Mouse (Mus musculus): ENCODE results near the gene Hnf4a. TPM values are rescaled to one million over a fixed set of nuclear protein-coding genes. Genes with fewer than 3 reads are reported as not detected.
A peak's percentile ranks its signal among the peaks of the same experiment; 100 is the strongest.

The Hnf4a gene
- polyA plus RNA-seq, 1 experiment from 2014 or later: 27.5 TPM

GRCm38 (mm10) chr2:163481539-163482029, 25.0 kb upstream of the Hnf4a start:
- H3K9ac ChIP-seq (replicated peaks): no peak overlapping the region
- peak; percentile 41 for DNase-seq
- H3K36me3 ChIP-seq (replicated peaks; ENCODE audit: insufficient read depth, low read length): no peaks in the 10 kb centered on the region
- no peak overlapping the region for H3K27ac ChIP-seq (ENCODE audit: low read depth)
- peak; percentile 43 for TF ChIP-seq CTCF (IDR thresholded peaks at IDR 0.05; ENCODE audit: low read depth)
- no peak for TF ChIP-seq EP300 (IDR thresholded peaks at IDR 0.05; ENCODE audit: low read depth)
- WGBS (ENCODE audit: insufficient replicate concordance): 5% methylated on average over 21 of the region's 21 CpGs
- H3K4me1 ChIP-seq (ENCODE audit: insufficient read depth): no peaks in the 10 kb centered on the region; the same call in 1 of the 2 replicates
- no peak overlapping the region for H3K4me3 ChIP-seq (ENCODE audit: low read depth, low read length)
- H3K27me3 ChIP-seq (ENCODE audit: insufficient read depth, low read length): peaks cover 9% of the 10 kb centered on the region
- H3K4me2 ChIP-seq (ENCODE audit: low read depth, low read length): peak overlapping the region; percentile 29; the same call in 1 of the 2 replicates
- no peaks in the 10 kb centered on the region for H3K9me3 ChIP-seq (ENCODE audit: low read length)
- ATAC-seq: peak; percentile 55; the same call in 1 of the 2 replicates

GRCm38 (mm10) chr2:163487360-163487759, 19.2 kb upstream of the Hnf4a start:
- DNase-seq: no peak
- Histone ChIP-seq H3K36me3 (replicated peaks; ENCODE audit: insufficient read depth, low read length) (no peaks in the 10 kb centered on the region), H3K4me3 (ENCODE audit: low read depth, low read length) (no peak overlapping the region), H3K4me1 (ENCODE audit: insufficient read depth) (no peaks in the 10 kb centered on the region), H3K9me3 (ENCODE audit: low read length) (no peaks in the 10 kb centered on the region), H3K4me2 (ENCODE audit: low read depth, low read length) (no peak overlapping the region), H3K27me3 (ENCODE audit: insufficient read depth, low read length) (no peaks in the 10 kb centered on the region), H3K27ac (ENCODE audit: low read depth) (no peak overlapping the region), H3K9ac (replicated peaks) (no peak overlapping the region)
- TF ChIP-seq EP300 (IDR thresholded peaks at IDR 0.05; ENCODE audit: low read depth) (no peak), CTCF (IDR thresholded peaks at IDR 0.05; ENCODE audit: low read depth) (no peak)
- WGBS (ENCODE audit: insufficient replicate concordance): 67% methylated on average over 3 of the region's 3 CpGs
- no peak for ATAC-seq

GRCm38 (mm10) chr2:163489725-163490291, 16.8 kb upstream of the Hnf4a start:
- DNase-seq: no peak
- no peak for TF ChIP-seq EP300 (IDR thresholded peaks at IDR 0.05; ENCODE audit: low read depth)
- no peak for TF ChIP-seq CTCF (IDR thresholded peaks at IDR 0.05; ENCODE audit: low read depth)
- H3K9me3 ChIP-seq (ENCODE audit: low read length): no peaks in the 10 kb centered on the region
- H3K36me3 ChIP-seq (replicated peaks; ENCODE audit: insufficient read depth, low read length): no peaks in the 10 kb centered on the region
- H3K4me1 ChIP-seq (ENCODE audit: insufficient read depth): no peaks in the 10 kb centered on the region
- no peak overlapping the region for H3K27ac ChIP-seq (ENCODE audit: low read depth)
- no peak overlapping the region for H3K4me3 ChIP-seq (ENCODE audit: low read depth, low read length)
- 44% methylated on average over 5 of the region's 5 CpGs for WGBS (ENCODE audit: insufficient replicate concordance)
- no peak overlapping the region for H3K9ac ChIP-seq (replicated peaks)
- no peak overlapping the region for H3K4me2 ChIP-seq (ENCODE audit: low read depth, low read length)
- ATAC-seq: no peak
- H3K27me3 ChIP-seq (ENCODE audit: insufficient read depth, low read length): no peaks in the 10 kb centered on the region

GRCm38 (mm10) chr2:163490656-163491055, 16.0 kb upstream of the Hnf4a start:
- Histone ChIP-seq H3K4me1 (ENCODE audit: insufficient read depth) (no peaks in the 10 kb centered on the region), H3K9me3 (ENCODE audit: low read length) (no peaks in the 10 kb centered on the region), H3K4me3 (ENCODE audit: low read depth, low read length) (no peak overlapping the region), H3K4me2 (ENCODE audit: low read depth, low read length) (no peak overlapping the region), H3K9ac (replicated peaks) (no peak overlapping the region), H3K27ac (ENCODE audit: low read depth) (no peak overlapping the region), H3K36me3 (replicated peaks; ENCODE audit: insufficient read depth, low read length) (no peaks in the 10 kb centered on the region), H3K27me3 (ENCODE audit: insufficient read depth, low read length) (no peaks in the 10 kb centered on the region)
- no peak for TF ChIP-seq CTCF (IDR thresholded peaks at IDR 0.05; ENCODE audit: low read depth)
- no peak for TF ChIP-seq EP300 (IDR thresholded peaks at IDR 0.05; ENCODE audit: low read depth)
- ATAC-seq (no peak), DNase-seq (no peak)
- WGBS (ENCODE audit: insufficient replicate concordance): 85% methylated on average over 17 of the region's 17 CpGs

DNA sequence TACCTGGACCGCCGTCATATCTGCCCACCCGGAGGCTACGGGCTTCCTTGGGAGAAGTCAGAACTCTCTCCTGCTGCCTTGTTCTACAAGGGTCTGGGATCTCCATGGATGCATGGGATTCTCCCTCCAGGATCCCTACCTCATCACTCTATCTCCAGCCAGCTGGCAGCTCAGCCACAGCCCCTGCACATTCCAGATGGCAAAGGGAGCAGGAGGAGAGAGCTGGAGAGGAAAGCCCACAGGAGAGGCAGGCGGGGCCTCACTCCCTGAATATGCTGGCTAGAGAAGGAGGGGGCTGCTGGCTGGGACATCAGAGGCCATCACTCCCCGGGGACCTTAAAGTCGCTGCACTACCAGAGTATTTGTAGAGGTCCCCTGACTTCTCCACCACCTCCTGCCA, 15.3 kb upstream of the Hnf4a start:
- ATAC-seq (no peak), DNase-seq (no peak)
- H3K4me2 ChIP-seq (ENCODE audit: low read depth, low read length): no peak overlapping the region
- H3K36me3 ChIP-seq (replicated peaks; ENCODE audit: insufficient read depth, low read length): no peaks in the 10 kb centered on the region
- WGBS (ENCODE audit: insufficient replicate concordance): 62% methylated on average over 7 of the region's 7 CpGs
- no peak overlapping the region for H3K9ac ChIP-seq (replicated peaks)
- H3K27ac ChIP-seq (ENCODE audit: low read depth): no peak overlapping the region
- TF ChIP-seq EP300 (IDR thresholded peaks at IDR 0.05; ENCODE audit: low read depth) (no peak), CTCF (IDR thresholded peaks at IDR 0.05; ENCODE audit: low read depth) (no peak)
- no peaks in the 10 kb centered on the region for H3K27me3 ChIP-seq (ENCODE audit: insufficient read depth, low read length)
- H3K4me1 ChIP-seq (ENCODE audit: insufficient read depth): no peaks in the 10 kb centered on the region
- H3K4me3 ChIP-seq (ENCODE audit: low read depth, low read length): no peak overlapping the region
- H3K9me3 ChIP-seq (ENCODE audit: low read length): no peaks in the 10 kb centered on the region

DNA sequence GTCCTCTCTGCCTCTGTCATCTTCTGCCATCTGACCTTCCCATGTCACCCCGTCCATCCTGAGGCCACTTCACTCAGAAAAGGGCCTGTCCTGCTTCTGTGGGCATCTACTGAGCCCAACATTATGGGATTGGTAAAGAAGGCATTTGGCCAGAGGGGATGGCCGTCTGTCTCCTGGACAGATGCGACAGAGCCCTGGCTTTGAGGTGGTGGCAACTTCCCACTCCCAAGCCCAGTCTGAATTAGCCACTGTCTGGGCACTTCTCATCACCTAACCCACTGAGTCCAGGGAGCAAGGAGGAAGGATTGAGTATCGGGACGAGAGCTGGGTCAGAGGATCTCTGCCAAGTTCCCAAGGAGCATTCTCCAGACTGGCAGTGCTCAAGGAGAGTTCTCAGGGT, 14.6 kb upstream of the Hnf4a start, which contains the start of gene R3hdml:
Gene R3hdml, plus strand, starts transcription at position 301 of the 400 bp plus-strand sequence.
- Histone ChIP-seq H3K27me3 (ENCODE audit: insufficient read depth, low read length) (no peaks in the 10 kb centered on the region), H3K9ac (replicated peaks) (no peak within 1 kb of the TSS), H3K9me3 (ENCODE audit: low read length) (no peaks in the 10 kb centered on the region), H3K4me1 (ENCODE audit: insufficient read depth) (no peaks in the 10 kb centered on the region), H3K27ac (ENCODE audit: low read depth) (no peak within 1 kb of the TSS), H3K36me3 (replicated peaks; ENCODE audit: insufficient read depth, low read length) (no peaks in the 10 kb centered on the region), H3K4me2 (ENCODE audit: low read depth, low read length) (no peak within 1 kb of the TSS), H3K4me3 (ENCODE audit: low read depth, low read length) (no peak within 1 kb of the TSS)
- no peak for TF ChIP-seq EP300 (IDR thresholded peaks at IDR 0.05; ENCODE audit: low read depth)
- no peak for TF ChIP-seq CTCF (IDR thresholded peaks at IDR 0.05; ENCODE audit: low read depth)
- WGBS (ENCODE audit: insufficient replicate concordance): 69% methylated on average over 5 of the region's 5 CpGs
- ATAC-seq (no peak), DNase-seq (no peak)

All from liver, postnatal 0 days (tissue).